Mouse (Mus musculus): Measurements from ENCODE around the gene Ptchd3.

The Ptchd3 gene

GRCm38 (mm10) chr11:121829947-121830346, at the start of gene Ptchd3:
TSS of gene Ptchd3 (plus strand) at chr11:121830247.
- DNase-seq = no peak

GRCm38 (mm10) chr11:121781831-121782230, 48.2 kb upstream of the Ptchd3 start:
- DNase-seq = no peak

GRCm38 (mm10) chr11:121787456-121787855, 42.6 kb upstream of the Ptchd3 start:
- DNase-seq = no peak

- DNase-seq = no peak
These were observed 40.5 kb upstream of the Ptchd3 start for GRCm38 (mm10) chr11:121789566-121789965.

- DNase-seq = no peak
These were observed 39.4 kb upstream of the Ptchd3 start for GRCm38 (mm10) chr11:121790671-121791094.

- no peak for DNase-seq
These were observed 38.6 kb upstream of the Ptchd3 start for GRCm38 (mm10) chr11:121791446-121791845.

- no peak for DNase-seq
These were observed 38.1 kb upstream of the Ptchd3 start for GRCm38 (mm10) chr11:121791991-121792390.

- DNase-seq = no peak
These were observed 36.5 kb upstream of the Ptchd3 start for GRCm38 (mm10) chr11:121793530-121793929.

GRCm38 (mm10) chr11:121794186-121794585, 35.9 kb upstream of the Ptchd3 start:
- peak; percentile 2 for DNase-seq

GRCm38 (mm10) chr11:121794591-121795199, 35.4 kb upstream of the Ptchd3 start:
- DNase-seq = peak; percentile 65

GRCm38 (mm10) chr11:121795978-121796377, 34.1 kb upstream of the Ptchd3 start:
- DNase-seq = no peak

- DNase-seq = no peak
These were observed 31.5 kb upstream of the Ptchd3 start for GRCm38 (mm10) chr11:121798591-121798990.

GRCm38 (mm10) chr11:121799746-121800299, 30.2 kb upstream of the Ptchd3 start:
- no peak for DNase-seq

- DNase-seq = no peak
These were observed 27.3 kb upstream of the Ptchd3 start for GRCm38 (mm10) chr11:121802743-121803142.

GRCm38 (mm10) chr11:121804258-121805027, 25.6 kb upstream of the Ptchd3 start:
- no peak for DNase-seq

GRCm38 (mm10) chr11:121808204-121808852, 21.7 kb upstream of the Ptchd3 start:
- peak; percentile 89 for DNase-seq

GRCm38 (mm10) chr11:121808866-121809265, 21.2 kb upstream of the Ptchd3 start:
- no peak for DNase-seq

- peak; percentile 14 for DNase-seq
These were observed 15.9 kb downstream of the Ptchd3 start for GRCm38 (mm10) chr11:121845923-121846322.

- peak; percentile 93 for DNase-seq
These were observed 17.8 kb downstream of the Ptchd3 start for GRCm38 (mm10) chr11:121847790-121848299.

All from embryo, embryonic 11 days (tissue).